Mouse (Mus musculus) stomach, postnatal 0 days (tissue): ENCODE measurements around the gene St6galnac4.

ENCODE experiments used
- CTCF ChIP-seq: IDR thresholded peaks from 2 replicates; pipeline ENCODE4 v1.5.1; 2016; ENCODE audit warnings: antibody characterized with exemption, low read depth, mild to moderate bottlenecking, moderate library complexity
- EP300 ChIP-seq: optimal IDR thresholded peaks from 2 replicates; pipeline ENCODE3; 2016; ENCODE audit warnings: antibody characterized with exemption

DNA sequence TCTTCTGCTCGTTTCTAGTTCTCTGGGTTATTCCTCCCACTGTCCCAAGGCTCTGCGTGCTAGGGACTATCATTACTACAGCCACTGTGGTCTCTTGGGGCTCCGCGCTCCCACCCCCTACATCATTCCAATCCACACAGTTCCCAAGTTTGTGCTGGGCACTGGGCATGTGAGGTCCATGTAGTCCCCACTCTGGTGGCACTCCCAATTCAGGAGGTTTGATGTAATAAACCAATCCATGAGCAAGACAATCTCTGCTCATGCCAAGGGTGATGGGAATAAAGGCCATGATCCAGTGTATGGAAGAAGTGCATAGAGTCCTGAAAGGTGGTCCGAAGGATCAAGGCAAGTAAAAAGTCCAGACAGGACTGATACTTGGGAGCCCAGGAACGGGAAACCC is 12.4 kb upstream of the St6galnac4 start, which contains the start of gene Pip5kl1:
- no peak for TF ChIP-seq CTCF
- TF ChIP-seq EP300: no peak
